Mouse (Mus musculus) brown adipose tissue, adult 24 weeks (tissue): ENCODE data around the gene 1810055G02Rik. TPM values are rescaled to one million over a fixed set of nuclear protein-coding genes. Genes with fewer than 3 reads are reported as not detected.

ENCODE experiments used
- H3K27ac ChIP-seq: fragments of 200-500 bp; replicated peaks from 2 replicates; pipeline ENCODE4 v1.5.1; 2012; ENCODE audit warnings: low read depth, mild to moderate bottlenecking, low read length
- H3K4me1 ChIP-seq: fragments of 200-500 bp; 2 replicates; pipeline ENCODE4 v1.6.1; 2012; ENCODE audit warnings: low read length, mixed read lengths; ENCODE audit not compliant: control insufficient read depth, insufficient read depth, insufficient read length
- H3K4me3 ChIP-seq: fragments of 200-500 bp; 2 replicates; pipeline ENCODE4 v1.5.1; 2012; ENCODE audit warnings: low read depth, mild to moderate bottlenecking, low read length, moderate library complexity; ENCODE audit not compliant: insufficient read depth
- polyA plus RNA-seq: library from polyadenylated mRNA; stranded (reverse); fragments of >200 nt; gene quantifications from 2 replicates; pipeline ENCODE4 v1.2.4, GENCODE M21; 2012; ENCODE audit not compliant: missing spikeins, insufficient read depth, insufficient read length

The 1810055G02Rik gene
- polyA plus RNA-seq, 1 experiment = 6.6 TPM

- Histone ChIP-seq H3K4me3 (no peak overlapping the region), H3K4me1 (no peaks in the 10 kb centered on the region; the same call in 1 of the 2 replicates), H3K27ac (no peak overlapping the region)
Observed at GRCm38 (mm10) chr19:3709013-3709787, 1.1 kb downstream of the 1810055G02Rik start.

GRCm38 (mm10) chr19:3710436-3710835 lies 2.3 kb downstream of the 1810055G02Rik start:
- no peak overlapping the region for H3K4me3 ChIP-seq
- no peak overlapping the region for H3K27ac ChIP-seq

GRCm38 (mm10) chr19:3714381-3714780 lies 6.3 kb downstream of the 1810055G02Rik start:
- Histone ChIP-seq H3K4me1 (peaks cover 2% of the 10 kb centered on the region; the same call in 1 of the 2 replicates), H3K4me3 (no peak overlapping the region), H3K27ac (no peak overlapping the region)

More at GRCm38 (mm10) chr19:3710436-3710835, 2.3 kb downstream of the 1810055G02Rik start:
- no peaks in the 10 kb centered on the region; the same call in 1 of the 2 replicates for H3K4me1 ChIP-seq

- Histone ChIP-seq H3K4me1 (peaks cover 2% of the 10 kb centered on the region; the same call in 1 of the 2 replicates), H3K27ac (no peak overlapping the region), H3K4me3 (peak overlapping the region; percentile 58)
Observed at GRCm38 (mm10) chr19:3718481-3719361, 10.6 kb downstream of the 1810055G02Rik start.

- Histone ChIP-seq H3K4me1 (peaks cover 2% of the 10 kb centered on the region; the same call in 1 of the 2 replicates), H3K27ac (no peak overlapping the region), H3K4me3 (peak overlapping the region; percentile 58)
Observed at GRCm38 (mm10) chr19:3719362-3719891, 11.3 kb downstream of the 1810055G02Rik start.

GRCm38 (mm10) chr19:3723170-3723569 lies 15.1 kb downstream of the 1810055G02Rik start:
- Histone ChIP-seq H3K4me3 (no peak overlapping the region), H3K27ac (no peak overlapping the region), H3K4me1 (peaks cover 2% of the 10 kb centered on the region; the same call in 1 of the 2 replicates)

- peaks cover 2% of the 10 kb centered on the region; the same call in 1 of the 2 replicates for H3K4me1 ChIP-seq
- H3K27ac ChIP-seq = no peak overlapping the region
- H3K4me3 ChIP-seq = no peak overlapping the region
Observed at GRCm38 (mm10) chr19:3723904-3724303, 15.8 kb downstream of the 1810055G02Rik start.

GRCm38 (mm10) chr19:3724779-3725178 lies 16.7 kb downstream of the 1810055G02Rik start:
- H3K4me3 ChIP-seq = no peak overlapping the region
- H3K4me1 ChIP-seq = no peaks in the 10 kb centered on the region
- H3K27ac ChIP-seq = no peak overlapping the region

GRCm38 (mm10) chr19:3728901-3729300 lies 20.8 kb downstream of the 1810055G02Rik start:
- Histone ChIP-seq H3K4me3 (no peak overlapping the region), H3K27ac (no peak overlapping the region), H3K4me1 (no peaks in the 10 kb centered on the region)

- no peak overlapping the region for H3K27ac ChIP-seq
- no peaks in the 10 kb centered on the region for H3K4me1 ChIP-seq
- no peak overlapping the region for H3K4me3 ChIP-seq
Observed at GRCm38 (mm10) chr19:3730781-3731646, 22.9 kb downstream of the 1810055G02Rik start.

- no peak overlapping the region for H3K4me3 ChIP-seq
- no peak overlapping the region for H3K27ac ChIP-seq
- no peaks in the 10 kb centered on the region for H3K4me1 ChIP-seq
Observed at GRCm38 (mm10) chr19:3736001-3736400, 27.9 kb downstream of the 1810055G02Rik start.

GRCm38 (mm10) chr19:3739650-3740049 lies 31.6 kb downstream of the 1810055G02Rik start:
- H3K4me1 ChIP-seq = no peaks in the 10 kb centered on the region
- no peak overlapping the region for H3K27ac ChIP-seq
- H3K4me3 ChIP-seq = no peak overlapping the region

- no peak overlapping the region for H3K4me3 ChIP-seq
- no peaks in the 10 kb centered on the region for H3K4me1 ChIP-seq
- H3K27ac ChIP-seq = no peak overlapping the region
Observed at GRCm38 (mm10) chr19:3742716-3743115, 34.6 kb downstream of the 1810055G02Rik start.

GRCm38 (mm10) chr19:3743362-3743761 lies 35.3 kb downstream of the 1810055G02Rik start:
- H3K4me3 ChIP-seq = no peak overlapping the region
- H3K4me1 ChIP-seq = no peaks in the 10 kb centered on the region
- no peak overlapping the region for H3K27ac ChIP-seq
